Mouse (Mus musculus): ENCODE results near the gene Fance.
"Not testable (repeated sequence)": the region's sequence is repeated elsewhere in the genome, so short reads cannot be mapped to it uniquely, and the experiment has no call there.

Gene Fance

DNA sequence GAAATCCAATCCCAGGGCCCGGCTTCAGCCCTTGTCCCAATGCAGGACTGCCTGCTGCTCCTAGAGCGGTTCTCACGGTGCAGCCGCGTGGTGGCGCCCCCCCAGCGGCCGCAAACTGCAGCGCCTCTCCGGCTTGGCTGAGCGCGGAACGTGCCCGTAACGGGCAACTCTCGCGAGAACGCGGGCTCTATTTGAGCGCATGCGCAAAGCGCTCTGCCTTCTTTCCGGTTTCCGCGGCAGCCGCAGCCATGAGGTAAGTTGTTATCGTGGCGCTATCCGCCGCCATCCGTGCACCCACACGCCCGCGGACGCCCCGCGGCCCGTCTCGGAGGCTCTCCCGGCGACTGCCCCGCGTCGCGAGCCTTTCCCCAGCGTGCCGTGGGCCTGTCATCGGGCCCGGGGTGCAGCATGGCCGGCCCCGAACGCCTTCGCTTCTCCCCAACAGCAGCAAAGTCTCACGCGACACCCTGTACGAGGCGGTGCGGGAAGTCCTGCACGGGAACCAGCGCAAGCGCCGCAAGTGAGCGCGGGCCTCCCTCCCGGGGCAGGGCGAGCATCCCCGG lies 15.1 kb downstream of the Fance start, which contains the start of gene Rpl10a:
Rpl10a (plus strand) TSS at position 106 of the 563 bp plus-strand sequence.
- peak; percentile 99 for DNase-seq

DNA sequence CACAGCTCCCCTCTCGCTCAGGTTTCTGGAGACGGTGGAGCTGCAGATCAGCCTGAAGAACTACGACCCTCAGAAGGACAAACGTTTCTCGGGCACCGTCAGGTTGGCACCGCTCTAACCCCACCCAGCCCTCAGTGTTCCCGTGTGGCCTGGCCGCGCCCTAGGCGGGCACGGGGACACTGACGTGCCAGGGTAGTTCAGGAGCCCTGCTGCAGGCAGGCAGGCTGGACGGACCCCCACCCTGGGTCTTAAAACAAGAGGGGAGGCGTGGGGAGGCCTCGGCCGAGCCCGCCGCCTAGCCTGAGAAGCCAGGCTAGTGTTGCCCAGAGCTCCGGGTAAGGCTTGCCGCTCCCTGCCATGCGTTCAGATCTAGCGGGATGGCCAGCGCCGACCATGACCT lies 15.6 kb downstream of the Fance start:
- peak in 1 of 2 experiments; percentile 46 for DNase-seq

DNA sequence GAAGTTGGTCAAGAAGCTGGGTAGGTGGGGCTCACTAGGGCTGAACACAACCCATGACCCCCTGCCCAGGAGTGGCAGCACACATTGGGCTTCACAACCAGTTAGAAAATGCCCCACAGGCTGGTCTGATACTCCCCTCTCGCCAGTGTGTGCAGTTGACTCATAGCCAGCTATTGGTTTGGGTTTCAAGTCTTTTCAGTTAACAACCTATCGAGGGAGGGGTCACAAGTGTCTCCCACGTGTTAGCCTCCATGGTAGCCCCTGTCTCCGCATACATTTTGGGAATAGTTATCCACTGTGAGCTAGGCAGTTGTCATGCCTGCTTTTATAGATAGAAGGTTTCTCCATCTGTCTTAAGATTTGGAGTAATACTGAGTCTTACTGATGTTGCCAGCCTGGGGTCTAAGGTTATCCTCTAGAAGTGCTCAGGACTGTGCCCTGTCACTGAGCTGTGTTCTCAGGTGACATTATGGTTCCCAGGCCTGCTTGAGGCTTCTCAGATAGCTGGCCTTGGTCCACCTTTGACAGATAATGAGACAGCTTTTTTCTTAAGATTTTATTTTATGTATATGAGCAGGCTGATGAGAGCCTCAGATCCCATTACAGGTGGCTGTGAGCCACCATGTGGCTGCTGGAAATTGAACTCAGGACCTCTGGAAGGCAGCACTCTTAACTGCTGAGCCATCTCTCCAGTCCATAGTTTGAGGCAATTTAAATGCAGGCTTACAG lies 16.3 kb downstream of the Fance start:
- peak in 1 of 2 experiments; percentile 31 for DNase-seq

- no peak for DNase-seq
Measured at GRCm38 (mm10) chr17:28330232-28330546, 16.9 kb downstream of the Fance start.

GRCm38 (mm10) chr17:28330590-28330989 lies 17.3 kb downstream of the Fance start:
- DNase-seq, result not testable (repeated sequence)

DNA sequence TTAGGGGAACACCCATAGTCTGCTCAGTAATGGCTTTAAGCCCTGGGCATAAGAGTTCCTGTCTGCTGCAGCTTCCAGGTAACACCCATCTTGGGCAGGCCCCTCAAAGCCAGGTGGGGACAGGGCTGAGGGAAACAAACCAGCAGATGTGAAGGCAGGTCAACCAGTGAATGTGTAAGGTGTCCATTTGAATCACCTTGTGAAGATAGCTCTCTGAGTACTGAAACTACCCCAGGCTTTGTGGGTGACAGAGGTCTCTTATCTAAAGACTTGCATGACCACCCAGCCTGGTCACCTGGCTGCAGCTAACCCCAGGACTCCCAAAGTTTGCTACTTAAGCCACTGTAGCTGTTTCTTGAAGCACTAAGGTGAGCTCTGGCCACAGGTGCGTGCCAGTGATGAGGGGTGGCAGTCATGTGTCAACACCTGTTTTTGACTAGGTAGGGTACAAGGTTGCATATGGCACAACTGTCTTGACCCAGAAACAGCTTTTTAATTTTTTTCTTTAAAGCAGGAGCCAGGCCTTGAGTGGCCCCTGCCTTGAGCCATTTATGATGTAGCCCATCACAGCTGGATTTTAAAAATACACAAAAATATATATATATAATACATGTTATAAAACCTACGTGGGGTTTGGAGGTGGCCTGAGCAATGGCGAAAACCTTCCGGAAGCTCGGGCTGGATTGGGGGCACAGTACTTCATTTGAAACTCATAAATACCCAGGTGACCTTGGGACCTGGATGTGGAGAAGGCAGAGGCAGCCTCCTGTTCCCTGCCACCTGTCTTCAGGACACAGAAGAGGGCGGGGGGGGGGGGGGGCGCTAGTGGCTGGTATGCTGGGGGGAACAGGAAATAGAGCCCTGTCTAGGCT lies 18.2 kb downstream of the Fance start:
- DNase-seq, result peak in 1 of 2 experiments; percentile 36

- DNase-seq, result peak in 1 of 2 experiments; percentile 41
Measured at GRCm38 (mm10) chr17:28332113-28332914, 19.0 kb downstream of the Fance start.

GRCm38 (mm10) chr17:28332915-28333546 lies 19.7 kb downstream of the Fance start:
- DNase-seq, result peak in 1 of 2 experiments; percentile 61

DNA sequence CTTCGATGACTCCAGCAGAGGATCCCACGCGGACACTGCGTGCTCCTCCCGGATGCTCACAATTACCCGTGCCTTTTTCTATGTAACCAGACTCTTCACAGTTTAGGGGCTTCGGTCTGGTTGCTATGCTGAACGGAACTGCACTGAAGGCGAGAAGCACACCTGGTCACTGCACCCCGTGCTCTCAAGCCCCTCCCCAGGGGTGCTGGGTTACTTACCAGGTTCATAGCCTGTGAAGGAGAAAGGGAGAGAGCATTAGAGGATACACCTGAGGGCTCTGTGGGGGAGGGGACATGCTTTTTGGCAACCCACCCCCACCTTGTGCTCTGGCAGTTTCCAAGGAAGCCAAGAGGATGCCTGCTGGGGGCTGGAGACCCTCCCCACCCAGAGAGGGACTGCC lies 21.9 kb downstream of the Fance start:
- DNase-seq, result peak in 1 of 2 experiments; percentile 1

DNA sequence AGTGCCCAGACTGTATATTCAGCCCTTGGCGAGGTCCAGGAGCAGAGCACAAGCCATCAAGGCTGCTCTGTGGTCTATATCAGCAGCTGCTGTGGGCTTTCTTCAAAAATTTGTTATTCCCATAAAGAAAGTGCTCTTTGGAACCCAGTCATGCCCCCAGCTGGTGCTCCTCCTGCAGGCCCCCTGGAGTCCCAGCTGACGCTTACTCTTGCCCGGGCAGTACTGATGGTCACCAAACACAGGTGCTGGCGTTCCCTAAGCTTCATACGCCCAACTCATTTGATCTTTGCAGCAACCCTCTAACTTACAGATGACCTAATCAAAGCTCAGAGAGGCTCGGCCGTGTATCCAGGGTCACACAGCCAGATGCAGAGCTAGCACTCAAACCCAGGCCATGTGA lies 24.2 kb downstream of the Fance start:
- no peak for DNase-seq

DNA sequence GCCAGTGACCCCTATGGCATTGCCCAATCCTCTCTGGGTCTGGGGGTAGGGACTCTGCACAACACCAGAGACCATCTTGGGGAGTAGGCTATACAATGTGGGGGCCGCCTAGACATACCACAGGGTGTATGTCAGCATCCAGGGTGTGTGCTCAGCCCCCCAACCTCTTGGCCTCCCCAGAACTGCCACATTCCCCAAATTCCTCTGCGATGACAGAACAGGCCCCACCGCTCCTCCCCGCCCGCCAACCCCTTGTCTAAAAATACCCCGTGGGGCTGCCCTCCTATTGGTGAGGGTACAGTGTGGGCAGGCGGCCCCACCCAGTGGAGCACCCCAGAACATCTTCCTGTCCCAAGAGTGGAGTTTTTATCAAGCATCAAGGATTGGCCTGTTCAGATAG lies 27.3 kb downstream of the Fance start:
- no peak for DNase-seq

GRCm38 (mm10) chr17:28341091-28341490 lies 27.8 kb downstream of the Fance start:
- peak; percentile 94 to 97 for DNase-seq

DNA sequence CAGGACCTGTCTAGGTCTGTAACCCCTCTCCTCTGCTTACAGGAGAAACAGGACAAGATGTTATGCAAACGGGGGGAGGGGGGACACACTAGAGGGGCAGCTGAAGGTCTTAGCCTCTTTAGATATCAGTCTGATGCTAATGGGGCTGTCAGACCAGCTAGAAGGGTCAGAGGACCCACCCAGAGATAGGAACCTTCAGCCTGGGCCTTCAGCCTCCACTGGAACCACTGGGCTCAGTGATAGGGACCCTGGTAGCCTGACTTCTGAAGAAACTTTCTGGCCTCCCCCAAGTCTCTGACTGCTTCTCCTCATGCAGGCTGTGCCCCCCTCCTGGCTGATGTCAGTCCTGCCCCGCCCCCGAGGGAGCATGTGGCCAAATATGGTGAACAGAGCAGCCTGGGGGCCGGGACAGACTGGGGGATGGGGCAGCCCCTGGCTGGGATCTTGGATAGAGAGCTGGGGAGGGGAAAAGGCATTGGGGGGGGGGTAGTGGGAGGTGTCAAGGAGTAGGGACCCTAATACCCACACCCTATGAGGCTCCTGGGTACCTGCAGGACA lies 30.8 kb downstream of the Fance start:
- peak; percentile 73 to 79 for DNase-seq

- no peak for DNase-seq
Measured at GRCm38 (mm10) chr17:28344670-28345069, 31.4 kb downstream of the Fance start.

DNA sequence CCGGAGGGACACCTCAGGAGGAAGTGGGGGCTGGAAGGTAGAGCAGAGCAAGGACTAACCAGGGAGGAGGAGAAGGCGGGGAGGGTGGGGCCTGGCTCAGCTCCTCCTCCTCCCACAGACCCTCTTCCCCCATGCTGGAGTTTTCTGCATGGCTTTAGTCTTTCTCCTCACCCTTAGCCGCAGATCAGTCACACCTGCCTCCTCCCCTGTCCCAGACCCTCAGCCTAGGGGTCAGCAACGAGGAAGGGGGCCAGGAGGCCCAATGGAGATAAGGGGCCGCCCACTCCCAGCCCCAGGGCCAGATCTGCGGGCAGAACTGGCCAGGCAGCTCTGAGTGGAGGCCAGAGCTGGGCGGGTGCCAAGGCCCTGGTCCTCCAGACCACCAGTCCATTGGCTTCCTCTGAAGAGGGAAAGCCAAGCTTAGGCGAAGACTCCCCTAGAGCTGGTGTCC lies 32.0 kb downstream of the Fance start:
- peak; percentile 66 to 76 for DNase-seq

GRCm38 (mm10) chr17:28345882-28346281 lies 32.6 kb downstream of the Fance start:
- peak; percentile 80 to 85 for DNase-seq

DNA sequence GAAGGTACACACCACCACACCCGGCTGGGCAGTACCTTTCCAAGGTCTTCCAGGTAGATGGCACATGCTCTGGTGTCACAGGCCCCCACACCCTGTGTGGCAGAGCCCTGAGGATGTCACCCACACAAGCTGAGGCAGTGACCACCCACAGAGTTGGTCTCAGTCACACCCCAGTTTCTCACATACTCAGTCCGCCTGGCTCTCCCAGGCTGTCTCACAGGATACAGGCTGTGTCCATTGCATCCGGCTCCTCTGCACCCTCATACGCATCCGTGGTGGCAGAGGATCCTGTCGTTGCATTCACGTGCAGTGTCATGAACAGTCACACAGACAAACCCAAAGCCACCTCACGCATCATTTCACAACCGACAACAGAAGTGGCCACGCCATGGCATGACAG lies 34.0 kb downstream of the Fance start:
- DNase-seq, result no peak

DNA sequence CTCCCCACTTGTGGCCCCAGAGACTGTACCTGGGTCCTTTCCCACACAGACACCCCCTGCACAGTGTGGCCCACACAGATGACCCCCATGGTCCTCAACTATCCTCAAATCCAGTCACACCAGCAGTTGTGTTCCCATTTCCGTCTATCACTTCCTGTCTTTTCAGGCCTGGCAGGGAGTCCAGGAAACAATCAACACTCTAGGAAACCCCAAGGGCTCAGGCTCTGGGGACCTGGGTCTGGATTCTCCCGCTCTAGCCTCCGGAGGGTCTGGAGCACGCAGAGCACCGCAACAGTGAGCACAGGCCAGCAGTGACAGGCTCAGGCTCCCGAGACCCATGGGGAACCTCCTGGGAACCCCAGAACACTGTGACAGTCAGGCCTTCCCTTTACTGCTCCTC lies 34.9 kb downstream of the Fance start:
- DNase-seq, result peak; percentile 26 to 49

- DNase-seq, result peak; percentile 39 to 57
Measured at GRCm38 (mm10) chr17:28349264-28349880, 36.1 kb downstream of the Fance start.

DNA sequence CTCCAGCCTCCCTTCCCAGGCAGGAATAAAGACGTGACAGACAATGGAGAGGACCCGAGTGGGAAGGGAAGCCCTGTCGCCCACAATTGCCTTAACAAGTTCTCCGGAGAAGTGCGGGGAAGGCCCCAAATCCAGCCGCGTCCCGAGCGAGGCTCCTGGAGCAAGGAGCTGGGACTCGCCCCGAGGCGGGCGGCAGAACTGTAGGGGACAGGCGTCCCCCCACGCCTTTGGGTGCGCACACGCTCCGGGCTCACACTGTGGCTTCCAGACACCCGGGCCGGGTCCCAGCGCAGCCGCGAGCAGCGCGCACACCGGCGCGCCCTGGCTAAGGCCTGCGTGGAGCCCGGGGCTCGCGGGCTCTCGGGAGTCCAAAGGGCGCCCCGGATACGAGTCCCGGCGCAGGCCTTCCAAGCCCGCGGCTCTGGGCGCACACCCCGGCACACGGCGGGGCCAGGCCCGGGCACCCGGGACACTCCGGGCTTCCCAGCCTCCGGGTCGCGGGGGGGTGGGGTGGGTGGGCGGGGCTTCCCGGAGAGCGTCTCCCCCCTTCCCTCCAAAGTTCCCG lies 36.7 kb downstream of the Fance start:
- no peak for DNase-seq
